Mouse (Mus musculus) cerebellum, adult 2 months (tissue): Measurements from ENCODE around the gene Ush1g.

Experiments
- CTCF ChIP-seq: fragments of 200-500 bp; IDR thresholded peaks from 2 replicates; pipeline ENCODE4 v1.5.1; 2011; ENCODE audit warnings: low read depth, mild to moderate bottlenecking, control low read depth, low read length, moderate library complexity, borderline replicate concordance; ENCODE audit not compliant: insufficient read depth
- POLR2A ChIP-seq: fragments of 200-500 bp; IDR thresholded peaks from 2 replicates; pipeline ENCODE4 v1.6.1; 2011; ENCODE audit warnings: low read length, control low read depth, borderline replicate concordance; ENCODE audit not compliant: insufficient read depth

DNA sequence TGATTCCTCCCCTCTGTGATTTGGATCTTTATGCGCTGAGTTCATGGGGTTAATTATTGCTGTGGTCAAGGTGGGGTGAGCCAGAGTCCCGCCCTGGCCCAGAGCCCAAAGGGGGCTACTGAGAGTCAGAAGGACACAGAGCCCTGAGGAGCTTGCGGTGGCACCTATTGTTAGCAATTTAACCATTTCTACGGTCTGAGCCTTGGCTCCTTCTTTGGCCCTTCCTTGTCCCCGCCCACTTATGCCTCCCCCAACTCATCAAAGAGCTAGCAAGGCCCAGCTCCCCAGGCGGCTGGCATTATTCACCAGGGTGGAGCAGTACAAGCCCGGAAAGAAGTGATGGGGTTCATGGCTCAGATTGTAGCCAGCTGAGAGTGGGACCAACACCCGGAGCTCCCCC lies 15.0 kb downstream of the Ush1g start, which contains the start of gene Otop2:
- no peak for TF ChIP-seq POLR2A
- no peak for TF ChIP-seq CTCF
